ENCODE assay signal across 12 mouse cellular contexts in the genomic region with DNA sequence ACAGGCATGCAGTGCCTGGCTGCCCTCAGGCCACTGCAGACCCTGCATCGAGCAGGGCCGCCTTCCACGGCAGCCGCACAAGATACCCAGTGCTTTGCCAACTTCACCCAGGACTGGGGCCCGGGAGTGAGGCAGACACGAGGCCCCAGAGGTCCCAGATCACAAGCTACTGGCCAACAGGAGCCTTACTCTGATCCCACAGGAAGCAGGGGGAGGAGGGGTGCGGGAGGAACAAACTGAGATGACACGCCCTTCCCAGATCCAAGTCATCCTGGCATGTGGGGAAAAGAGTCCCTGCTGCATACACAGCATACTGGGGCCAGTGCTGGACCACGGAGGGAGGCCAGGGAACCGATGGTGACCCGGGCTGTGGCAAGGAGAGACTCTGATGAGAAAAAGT.
DNase-seq lines count a peak whose midpoint lies in the region; ATAC-seq and TF ChIP-seq lines count a peak whose summit lies in the region.
"Had no signal": no experiment of that assay in that cellular context is flagged by ENCODE, and none has a peak within 500 bp of the region (broad histone marks: within the 10 kb centered on the region; RNA-seq: fewer than 3 reads in every experiment).

No protein-coding gene starts in this region.

- H3K27ac ChIP-seq in gastrocnemius, adult 2 months, result peak overlapping the region; percentile 71
- H3K27ac ChIP-seq in neural tube, embryonic 15.5 days (replicated peaks), result no peak overlapping the region
- H3K27ac ChIP-seq: liver, embryonic 13.5 days; midbrain, embryonic 12.5 days had no signal

- H3K4me3 ChIP-seq in gastrocnemius, adult 2 months, result peak overlapping the region; percentile 1; the same call in 1 of the 2 replicates
- H3K4me3 ChIP-seq in neural tube, embryonic 15.5 days (replicated peaks), result no peak overlapping the region
- H3K4me3 ChIP-seq: erythroblast, embryonic 14.5 days; liver, embryonic 13.5 days; midbrain, embryonic 12.5 days had no signal

- peaks cover 22% of the 10 kb centered on the region for H3K4me1 ChIP-seq in neural tube, embryonic 15.5 days

- no peak overlapping the region for H3K4me2 ChIP-seq in neural tube, embryonic 15.5 days
- H3K4me2 ChIP-seq: liver, embryonic 13.5 days; midbrain, embryonic 12.5 days had no signal

- ATAC-seq in neural tube, embryonic 15.5 days (ENCODE audit: low FRiP score), result no peak

- H3K36me3 ChIP-seq in neural tube, embryonic 15.5 days, result peaks cover 49% of the 10 kb centered on the region

- intact Hi-C loops in gastrocnemius, adult 2 months (cut with DNase I), result no loop called here
- intact Hi-C loops in heart, postnatal 25 days (cut with DNase I), result loop anchor here (5.0 kb wide), 1 partner anchor 62 kb away; no protein-coding TSS in a partner anchor

- H3K9me3 ChIP-seq in neural tube, embryonic 15.5 days (replicated peaks), result no peaks in the 10 kb centered on the region
- H3K9me3 ChIP-seq: liver, embryonic 13.5 days; midbrain, embryonic 12.5 days had no signal

- 78% methylated on average over 11 of the region's 11 CpGs for WGBS in neural tube, embryonic 15.5 days

- H3K27me3 ChIP-seq in neural tube, embryonic 15.5 days (replicated peaks), result no peaks in the 10 kb centered on the region

- no peak for TF ChIP-seq CTCF in gastrocnemius, adult 2 months (IDR thresholded peaks at IDR 0.05)

- peak; percentile 73 for DNase-seq in gastrocnemius, adult 2 months
- DNase-seq in gastrocnemius, adult 8-10 months (ENCODE audit: low spot score in 2 of 2), result no peak
- DNase-seq in urinary bladder, postnatal 14 days (ENCODE audit: low spot score), result peak; percentile 46
- DNase-seq in urinary bladder, postnatal 36 days (ENCODE audit: low spot score in 2 of 2), result no peak
- DNase-seq in heart, postnatal 25 days (ENCODE audit: low spot score), result peak; percentile 58
- no peak for DNase-seq in layer of hippocampus, postnatal 14 days (ENCODE audit: low spot score in 2 of 2)
- DNase-seq in testis, postnatal 14 days (ENCODE audit: low spot score), result no peak
- DNase-seq: cerebellum, postnatal 25 days; liver, embryonic 13.5 days had no signal

- no peak overlapping the region for H3K9ac ChIP-seq in neural tube, embryonic 15.5 days (replicated peaks)
- H3K9ac ChIP-seq: liver, embryonic 13.5 days; midbrain, embryonic 12.5 days had no signal

Comparison
In these comparisons a context has a peak if more than half of its experiments do, and no peak if none do; other contexts are left out.
1. DNase-seq: peak in gastrocnemius, adult 2 months (single experiment), urinary bladder, postnatal 14 days (single experiment) and heart, postnatal 25 days (single experiment); none in gastrocnemius, adult 8-10 months (0 of 2), urinary bladder, postnatal 36 days (0 of 2), layer of hippocampus, postnatal 14 days (0 of 2) and testis, postnatal 14 days (single experiment).